Mouse (Mus musculus): Measurements from ENCODE around the gene Bcl2l13. TPM values are rescaled to one million over a fixed set of nuclear protein-coding genes. Genes with fewer than 3 reads are reported as not detected.

Gene Bcl2l13
- polyA plus RNA-seq, 1 experiment from 2014 or later, result 25.1 TPM

DNA sequence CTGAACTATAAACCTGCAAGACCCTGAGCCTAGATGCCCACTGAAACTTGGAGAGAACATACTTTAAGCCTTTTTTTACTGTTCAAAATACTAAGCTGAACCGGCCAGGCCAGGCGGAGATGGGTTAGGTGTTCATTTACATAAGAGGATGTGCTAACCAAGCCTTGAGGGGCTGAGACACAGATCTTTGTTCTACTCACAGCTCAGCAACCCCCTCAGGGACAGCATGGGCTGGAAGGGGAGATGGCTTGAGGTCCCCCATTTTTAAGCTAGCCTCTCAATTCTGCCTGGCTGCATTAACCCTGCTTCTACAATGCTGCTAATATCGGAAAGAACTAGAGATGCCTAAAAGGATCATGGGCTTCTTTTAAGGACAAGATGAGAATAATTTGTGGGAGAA lies 103.8 kb downstream of the Bcl2l13 start:
- 75% methylated on average over 3 of the region's 3 CpGs for WGBS
- H3K4me1 ChIP-seq, result no peaks in the 10 kb centered on the region
- H3K9me3 ChIP-seq, result no peaks in the 10 kb centered on the region
- no peaks in the 10 kb centered on the region for H3K27me3 ChIP-seq (replicated peaks)
- no peak overlapping the region for H3K9ac ChIP-seq
- H3K36me3 ChIP-seq (replicated peaks), result peaks cover 5% of the 10 kb centered on the region; the same call in 1 of the 2 replicates
- no peak for ATAC-seq (replicated peaks)
- no peak overlapping the region for H3K4me3 ChIP-seq
- H3K4me2 ChIP-seq, result no peak overlapping the region
- no peak overlapping the region for H3K27ac ChIP-seq

DNA sequence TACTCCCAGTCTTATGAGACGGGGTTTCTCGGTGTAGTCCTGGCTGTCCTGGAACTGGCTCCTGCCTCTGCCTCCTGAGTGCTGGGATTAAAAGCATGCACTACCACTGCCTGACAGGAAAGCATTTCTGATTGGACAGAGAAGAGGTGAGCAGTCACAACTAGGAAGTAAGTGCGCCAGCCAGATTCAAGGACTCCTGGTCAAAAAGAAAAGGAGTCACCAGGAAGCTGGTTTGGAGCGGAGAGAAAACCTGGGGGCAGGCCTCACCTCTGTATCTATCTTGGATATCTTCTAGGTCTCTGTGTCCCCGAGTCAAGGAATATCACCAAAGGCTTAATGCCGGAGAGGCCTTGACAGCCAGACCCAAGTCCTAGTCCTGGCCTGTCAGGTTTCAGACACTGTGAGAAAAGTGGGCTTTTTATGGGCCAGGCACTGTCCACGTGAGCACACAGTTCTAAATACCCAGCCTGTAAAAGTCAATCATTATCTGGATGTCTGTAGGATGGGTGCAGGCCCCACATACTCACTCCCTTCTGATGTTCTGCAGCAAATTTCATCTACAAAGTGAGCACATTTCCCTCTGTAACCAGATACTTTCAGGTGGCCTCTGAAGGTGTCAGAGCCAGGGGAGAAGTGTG lies 104.6 kb downstream of the Bcl2l13 start:
- Histone ChIP-seq H3K4me1 (no peaks in the 10 kb centered on the region), H3K9ac (no peak overlapping the region), H3K27ac (no peak overlapping the region), H3K4me3 (no peak overlapping the region), H3K36me3 (replicated peaks) (peaks cover 5% of the 10 kb centered on the region; the same call in 1 of the 2 replicates), H3K4me2 (no peak overlapping the region), H3K9me3 (no peaks in the 10 kb centered on the region), H3K27me3 (replicated peaks) (no peaks in the 10 kb centered on the region)
- no peak for ATAC-seq (replicated peaks)
- 92% methylated on average over 7 of the region's 7 CpGs for WGBS

DNA sequence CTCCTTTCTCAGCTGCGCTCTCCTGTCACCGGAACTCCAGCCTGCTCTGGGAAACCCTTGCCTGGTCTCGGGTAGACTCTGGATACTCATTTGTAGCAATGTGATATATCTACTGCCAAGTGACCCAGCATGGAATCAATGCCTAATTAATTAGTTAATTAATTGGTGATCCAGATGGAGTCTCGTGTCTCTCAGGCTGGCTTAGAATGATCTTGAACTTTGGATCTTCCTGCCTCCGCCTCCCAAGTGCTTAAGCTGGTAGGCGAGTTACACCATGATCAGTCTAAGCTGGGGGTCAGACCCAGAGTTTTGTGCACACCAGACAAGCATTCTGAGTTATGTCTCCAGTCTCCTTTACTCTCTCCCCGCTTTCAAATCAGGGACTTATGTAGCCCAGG lies 105.1 kb downstream of the Bcl2l13 start:
- Histone ChIP-seq H3K27ac (no peak overlapping the region), H3K9me3 (no peaks in the 10 kb centered on the region), H3K4me2 (no peak overlapping the region), H3K36me3 (replicated peaks) (peaks cover 10% of the 10 kb centered on the region; the same call in 1 of the 2 replicates), H3K4me3 (no peak overlapping the region), H3K27me3 (replicated peaks) (no peaks in the 10 kb centered on the region), H3K9ac (no peak overlapping the region), H3K4me1 (no peaks in the 10 kb centered on the region)
- no peak for ATAC-seq (replicated peaks)
- 80% methylated on average over 7 of the region's 7 CpGs for WGBS

DNA sequence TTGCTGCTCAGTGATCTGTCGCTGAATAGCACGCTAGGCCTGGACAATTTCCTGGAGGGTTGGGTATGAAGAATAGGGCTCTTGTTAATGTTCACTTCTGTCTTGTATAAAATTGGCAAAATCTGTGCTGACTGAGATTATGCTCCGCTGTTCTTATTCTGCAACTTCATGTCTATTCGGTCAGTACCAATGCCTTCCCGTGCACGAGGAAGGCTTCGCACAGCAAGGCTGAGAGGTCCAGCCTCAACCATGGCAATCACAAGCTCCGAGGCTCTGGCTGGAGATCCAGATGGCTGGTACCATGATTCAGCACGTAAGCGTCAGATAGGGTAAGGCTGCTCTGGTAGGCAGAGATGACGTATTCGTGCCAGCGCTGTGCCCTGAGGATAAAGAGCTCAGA lies 105.6 kb downstream of the Bcl2l13 start:
- Histone ChIP-seq H3K27me3 (replicated peaks) (no peaks in the 10 kb centered on the region), H3K4me3 (no peak overlapping the region), H3K36me3 (replicated peaks) (peaks cover 10% of the 10 kb centered on the region; the same call in 1 of the 2 replicates), H3K9ac (no peak overlapping the region), H3K4me2 (no peak overlapping the region), H3K4me1 (no peaks in the 10 kb centered on the region), H3K27ac (no peak overlapping the region), H3K9me3 (no peaks in the 10 kb centered on the region)
- no peak for ATAC-seq (replicated peaks)
- 95% methylated on average over 13 of the region's 13 CpGs for WGBS

Small RNAs within 50 kb of the gene (microRNA-seq; reads per million reads assigned to microRNA genes)
- not detected for gene Gm25193

Other genes with a start within 250 kb of the Bcl2l13 start
- 2.2 and 2.7 TPM in 2 replicates for gene Cecr2, start 169.8 kb upstream of the Bcl2l13 start, polyA plus RNA-seq (2015; fragmentation: Nextera tagmentation; extraction: Ambion mirVana)
- 9.8 and 12.5 TPM in 2 replicates for gene Slc25a18, start 62.6 kb upstream of the Bcl2l13 start, polyA plus RNA-seq (2015; fragmentation: Nextera tagmentation; extraction: Ambion mirVana)
- gene Atp6v1e1, start 13.4 kb upstream of the Bcl2l13 start, polyA plus RNA-seq (2015; fragmentation: Nextera tagmentation; extraction: Ambion mirVana), result 256 and 264 TPM in 2 replicates
- gene Bid, start 80.6 kb downstream of the Bcl2l13 start, polyA plus RNA-seq (2015; fragmentation: Nextera tagmentation; extraction: Ambion mirVana), result 46.9 and 48.4 TPM in 2 replicates

Data from midbrain, embryonic 15.5 days (tissue).